10 mouse cellular contexts compared by ENCODE assay signal in genomic region chr17:23737493-23738445, GRCm38 (mm10). TPM values are rescaled to one million over a fixed set of nuclear protein-coding genes. Genes with fewer than 3 reads are reported as not detected.
DNase-seq lines count a peak whose midpoint lies in the region; ATAC-seq and TF ChIP-seq lines count a peak whose summit lies in the region.
"Had no signal": no experiment of that assay in that cellular context is flagged by ENCODE, and none has a peak within 500 bp of the region (broad histone marks: within the 10 kb centered on the region; RNA-seq: fewer than 3 reads in every experiment).

No protein-coding gene starts in this region.

- WGBS in lung, embryonic 14.5 days = 65% methylated on average over 15 of the region's 15 CpGs
- 68% methylated on average over 15 of the region's 15 CpGs for WGBS in limb, embryonic 12.5 days
- WGBS in small intestine, adult 2 months = 78% methylated on average over 15 of the region's 15 CpGs

- peak overlapping the region; percentile 7; the same call in 1 of the 2 replicates for H3K9ac ChIP-seq in lung, embryonic 14.5 days
- H3K9ac ChIP-seq in limb, embryonic 12.5 days (replicated peaks) = peak overlapping the region; percentile 31; the same call in 1 of the 2 replicates

- DNase-seq in CD4-positive, CD25-positive, alpha-beta regulatory T cell, adult 2 months (ENCODE audit: low read depth, low spot score) = peak; percentile 29
- DNase-seq in lung, embryonic 14.5 days = no peak
- DNase-seq in lung, postnatal 14 days = no peak
- DNase-seq in frontal cortex, postnatal 10 days (ENCODE audit: low spot score in 2 of 2) = no peak
- DNase-seq in urinary bladder, adult 18-20 months (ENCODE audit: low spot score in 2 of 2) = no peak
- DNase-seq: liver, embryonic 13.5 days had no signal

- H3K4me3 ChIP-seq in lung, embryonic 14.5 days (ENCODE audit: low read depth, low read length) = no peak overlapping the region
- H3K4me3 ChIP-seq in limb, embryonic 12.5 days (replicated peaks) = no peak overlapping the region; the same call in 1 of the 2 replicates
- no peak overlapping the region for H3K4me3 ChIP-seq in small intestine, adult 2 months (ENCODE audit: low read depth, low read length)

- H3K27ac ChIP-seq in lung, embryonic 14.5 days (ENCODE audit: low read depth) = no peak overlapping the region
- no peak overlapping the region for H3K27ac ChIP-seq in limb, embryonic 12.5 days
- peak overlapping the region; percentile 24; the same call in 1 of the 2 replicates for H3K27ac ChIP-seq in small intestine, adult 2 months (ENCODE audit: insufficient read depth, low read depth, low read length)
- H3K27ac ChIP-seq: liver, embryonic 13.5 days had no signal

- no peaks in the 10 kb centered on the region for H3K9me3 ChIP-seq in lung, embryonic 14.5 days (ENCODE audit: low read depth, low read length)
- H3K9me3 ChIP-seq in limb, embryonic 12.5 days = no peaks in the 10 kb centered on the region
- H3K9me3 ChIP-seq: liver, embryonic 13.5 days had no signal

- TF ChIP-seq CTCF in lung, embryonic 14.5 days (IDR thresholded peaks at IDR 0.05; ENCODE audit: low read depth) = peak; percentile 36; the same call in 1 of the 2 replicates
- TF ChIP-seq CTCF in small intestine, adult 2 months (IDR thresholded peaks at IDR 0.05; ENCODE audit: extremely low read depth, insufficient read length, insufficient replicate concordance, low read depth, low read length) = peak; percentile 24; the same call in 1 of the 2 replicates

- ATAC-seq in CD4-positive, CD25-positive, alpha-beta regulatory T cell, adult 4 months = no peak
- no peak for ATAC-seq in lung, embryonic 14.5 days (ENCODE audit: insufficient read depth)
- ATAC-seq in limb, embryonic 12.5 days (ENCODE audit: insufficient number of reproducible peaks, insufficient read depth, low FRiP score, low TSS enrichment, low read depth) = no peak

- peaks cover 22% of the 10 kb centered on the region for H3K27me3 ChIP-seq in lung, embryonic 14.5 days (ENCODE audit: insufficient read depth, low read length)
- H3K27me3 ChIP-seq in limb, embryonic 12.5 days = peaks cover 60% of the 10 kb centered on the region
- no peaks in the 10 kb centered on the region for H3K27me3 ChIP-seq in small intestine, adult 2 months (ENCODE audit: control insufficient read depth, insufficient read depth, low read length)

- H3K36me3 ChIP-seq in lung, embryonic 14.5 days (ENCODE audit: insufficient read depth) = peaks cover 33% of the 10 kb centered on the region
- H3K36me3 ChIP-seq in limb, embryonic 12.5 days = peaks cover 30% of the 10 kb centered on the region
- peaks cover 20% of the 10 kb centered on the region for H3K36me3 ChIP-seq in small intestine, adult 2 months (ENCODE audit: control insufficient read depth, insufficient read depth, low read length)

- H3K4me1 ChIP-seq in lung, embryonic 14.5 days (ENCODE audit: insufficient read depth) = peaks cover 7% of the 10 kb centered on the region
- peaks cover 21% of the 10 kb centered on the region for H3K4me1 ChIP-seq in limb, embryonic 12.5 days (replicated peaks)
- H3K4me1 ChIP-seq in small intestine, adult 2 months (ENCODE audit: control insufficient read depth, insufficient read depth, insufficient read length, low read length) = peaks cover 26% of the 10 kb centered on the region

- H3K4me2 ChIP-seq in lung, embryonic 14.5 days = peak overlapping the region; percentile 99
- no peak overlapping the region for H3K4me2 ChIP-seq in limb, embryonic 12.5 days

- no peak; the same call in 1 of the 2 replicates for TF ChIP-seq POLR2A in small intestine, adult 2 months (IDR thresholded peaks at IDR 0.05; ENCODE audit: low read depth, low read length)

RNA-seq across cellular contexts. Expression of gene Paqr4, which starts 2.9 kb away (rescaled TPM):
- 1 to 10 TPM; 2.0 to 2.5 TPM for polyA plus RNA-seq in CD4-positive, CD25-positive, alpha-beta regulatory T cell, adult 4 months (2017; shearing (Covaris generic))
- polyA plus RNA-seq in lung, embryonic 14.5 days (2014; fragmentation: Nextera tagmentation; extraction: Ambion mirVana) = 35.8 TPM in 2 replicates
- 11.6 and 13.6 TPM in 2 replicates for polyA plus RNA-seq in limb, embryonic 12.5 days (2016; fragmentation: Nextera tagmentation; extraction: Ambion mirVana)
- polyA plus RNA-seq in small intestine, adult 2 months (2012; rRNA removed) = 112 and 152 TPM in 2 replicates

RNA-seq across cellular contexts. Expression of gene Kremen2, which starts 7.9 kb away (rescaled TPM):
- 1 to 10 TPM; 1.8 to 2.4 TPM for polyA plus RNA-seq in CD4-positive, CD25-positive, alpha-beta regulatory T cell, adult 4 months (2017; shearing (Covaris generic))
- not detected in 2 replicates for polyA plus RNA-seq in lung, embryonic 14.5 days (2014; fragmentation: Nextera tagmentation; extraction: Ambion mirVana)
- 30.0 and 34.8 TPM in 2 replicates for polyA plus RNA-seq in limb, embryonic 12.5 days (2016; fragmentation: Nextera tagmentation; extraction: Ambion mirVana)
- 1.5 and 2.9 TPM in 2 replicates for polyA plus RNA-seq in small intestine, adult 2 months (2012; rRNA removed)
- polyA plus RNA-seq: heart, embryonic 14.5 days had no signal

RNA-seq across cellular contexts. Expression of gene Pkmyt1, which starts 11.6 kb away (rescaled TPM):
- 10 to 100 TPM; 10.5 to 13.7 TPM for polyA plus RNA-seq in CD4-positive, CD25-positive, alpha-beta regulatory T cell, adult 4 months (2017; shearing (Covaris generic))
- 68.4 and 79.0 TPM in 2 replicates for polyA plus RNA-seq in lung, embryonic 14.5 days (2014; fragmentation: Nextera tagmentation; extraction: Ambion mirVana)
- polyA plus RNA-seq in limb, embryonic 12.5 days (2016; fragmentation: Nextera tagmentation; extraction: Ambion mirVana) = 49.1 and 53.1 TPM in 2 replicates
- polyA plus RNA-seq in small intestine, adult 2 months (2012; rRNA removed) = 25.0 and 42.3 TPM in 2 replicates

RNA-seq across cellular contexts. Expression of gene 1520401A03Rik, which starts 15.2 kb away (rescaled TPM):
- polyA plus RNA-seq in CD4-positive, CD25-positive, alpha-beta regulatory T cell, adult 4 months (2017; shearing (Covaris generic)) = under 1 TPM; 0.20 to 0.30 TPM
- 0.17 TPM in 1 of 2 replicates, not detected in the other for polyA plus RNA-seq in lung, embryonic 14.5 days (2014; fragmentation: Nextera tagmentation; extraction: Ambion mirVana)
- polyA plus RNA-seq in limb, embryonic 12.5 days (2016; fragmentation: Nextera tagmentation; extraction: Ambion mirVana) = 1.8 and 2.5 TPM in 2 replicates
- not detected in 2 replicates for polyA plus RNA-seq in small intestine, adult 2 months (2012; rRNA removed)
- polyA plus RNA-seq: heart, embryonic 14.5 days had no signal

RNA-seq across cellular contexts. Expression of gene Flywch1, which starts 33.6 kb away (rescaled TPM):
- polyA plus RNA-seq in CD4-positive, CD25-positive, alpha-beta regulatory T cell, adult 4 months (2017; shearing (Covaris generic)) = 10 to 100 TPM; 15.1 to 21.4 TPM
- polyA plus RNA-seq in lung, embryonic 14.5 days (2014; fragmentation: Nextera tagmentation; extraction: Ambion mirVana) = 64.9 and 73.4 TPM in 2 replicates
- polyA plus RNA-seq in limb, embryonic 12.5 days (2016; fragmentation: Nextera tagmentation; extraction: Ambion mirVana) = 136 and 140 TPM in 2 replicates
- 16.5 and 34.1 TPM in 2 replicates for polyA plus RNA-seq in small intestine, adult 2 months (2012; rRNA removed)
